Mouse (Mus musculus) G1E (cell line): ENCODE data around the gene Rpl36.

Experiments used
- CTCF ChIP-seq: IDR thresholded peaks from 2 replicates; pipeline ENCODE4 v1.5.1; 2012; ENCODE audit warnings: low read depth, low read length, inconsistent platforms, mixed read lengths
- GATA1 ChIP-seq: IDR thresholded peaks from 2 replicates; pipeline ENCODE4 v1.6.1; 2012; ENCODE audit warnings: borderline replicate concordance, low read length, inconsistent platforms, mixed read lengths
- GATA2 ChIP-seq: IDR thresholded peaks from 2 replicates; pipeline ENCODE4 v1.6.1; 2012; ENCODE audit warnings: low read depth, low read length, inconsistent platforms, borderline replicate concordance
- POLR2AphosphoS5 ChIP-seq: IDR thresholded peaks from 2 replicates; pipeline ENCODE4 v1.6.1; 2012; ENCODE audit warnings: low read depth, low read length, inconsistent platforms; ENCODE audit not compliant: insufficient replicate concordance
- TAL1 ChIP-seq: conservative IDR thresholded peaks from 2 replicates; pipeline ENCODE4 v1.6.1; 2012; ENCODE audit warnings: low read depth, low read length, inconsistent platforms, mixed read lengths

DNA sequence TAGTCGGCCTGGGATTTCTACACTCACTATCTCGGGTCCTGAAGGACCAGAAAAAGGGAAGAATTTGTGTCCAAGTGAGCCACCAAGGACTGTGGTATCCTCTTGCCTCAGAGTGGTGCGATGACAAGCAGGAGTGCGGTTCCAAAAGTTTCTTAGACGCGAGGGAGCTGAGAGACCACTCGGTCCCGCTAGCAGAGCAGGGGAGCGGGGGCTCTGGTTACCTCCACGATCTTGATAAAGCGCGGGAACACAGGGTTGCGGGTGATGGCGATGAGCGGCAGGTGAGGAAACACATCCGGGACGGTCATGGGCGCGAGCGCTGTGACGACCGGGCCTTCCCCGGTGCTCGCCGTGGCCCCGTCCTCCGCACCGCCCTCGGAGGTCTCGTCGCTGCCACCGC is 13.0 kb downstream of the Rpl36 start:
- no peak for TF ChIP-seq CTCF
- TF ChIP-seq TAL1, result no peak
- no peak for TF ChIP-seq GATA2
- TF ChIP-seq GATA1, result no peak
- TF ChIP-seq POLR2AphosphoS5, result no peak
